Mouse (Mus musculus) adrenal gland, postnatal 36 days (tissue): ENCODE measurements around the gene Tmem206. TPM values are rescaled to one million over a fixed set of nuclear protein-coding genes. Genes with fewer than 3 reads are reported as not detected.

Experiments
- total RNA-seq, 2 experiments: library from RNA; stranded (reverse); gene quantifications; 2 replicates each; pipeline ENCODE4 v1.2.3; 2021

Tmem206 gene
- total RNA-seq, 2 experiments from 2014 or later, result 4.7 to 6.0 TPM

Other genes with a start within 250 kb of the Tmem206 start
- 1 to 10 TPM; 1.4 to 9.6 TPM for gene Batf3, start 228.1 kb upstream of the Tmem206 start, total RNA-seq
- not detected for gene Fam71a, start 161.1 kb upstream of the Tmem206 start, total RNA-seq
- gene Atf3, start 107.9 kb upstream of the Tmem206 start, total RNA-seq, result 10 to 100 TPM in 1 of 2 experiments, 1 to 10 TPM in 1; 4.2 to 11.0 TPM
- 100 to 1,000 TPM in 1 of 2 experiments, 10 to 100 TPM in 1; 86.6 to 103 TPM for gene Nenf, start 7.7 kb upstream of the Tmem206 start, total RNA-seq
- gene Ppp2r5a, start 77.4 kb downstream of the Tmem206 start, total RNA-seq, result 100 to 1,000 TPM; 192 to 197 TPM
- 1 to 10 TPM; 2.1 to 2.5 TPM for gene Dtl, start 249.6 kb downstream of the Tmem206 start, total RNA-seq
- 10 to 100 TPM; 21.8 to 30.2 TPM for gene Ints7, start 249.7 kb downstream of the Tmem206 start, total RNA-seq